Mouse (Mus musculus) 3T3-L1 (cell line): ENCODE results near the gene Gpr146.
A peak's percentile ranks its signal among the peaks of the same experiment; 100 is the strongest.

ENCODE experiments used
- DNase-seq: peaks from one replicate; pipeline ENCODE4 v3.0.0-alpha.2; 2015; ENCODE audit warnings: low read depth, low spot score

Gpr146 gene

GRCm38 (mm10) chr5:139429818-139430341, 52.4 kb downstream of the Gpr146 start:
- no peak for DNase-seq

- no peak for DNase-seq
Measured at GRCm38 (mm10) chr5:139432333-139432732, 54.8 kb downstream of the Gpr146 start.

GRCm38 (mm10) chr5:139432747-139433508, 55.4 kb downstream of the Gpr146 start:
- DNase-seq, result no peak

GRCm38 (mm10) chr5:139433842-139434568, 56.5 kb downstream of the Gpr146 start:
- no peak for DNase-seq

- DNase-seq, result no peak
Measured at GRCm38 (mm10) chr5:139434940-139435339, 57.4 kb downstream of the Gpr146 start.

GRCm38 (mm10) chr5:139437769-139438168, 60.3 kb downstream of the Gpr146 start:
- no peak for DNase-seq

- DNase-seq, result no peak
Measured at GRCm38 (mm10) chr5:139438440-139438839, 60.9 kb downstream of the Gpr146 start.

GRCm38 (mm10) chr5:139440451-139440850, 63.0 kb downstream of the Gpr146 start:
- DNase-seq, result no peak

- no peak for DNase-seq
Measured at GRCm38 (mm10) chr5:139440926-139441725, 63.6 kb downstream of the Gpr146 start.

- no peak for DNase-seq
Measured at GRCm38 (mm10) chr5:139441726-139442018, 64.2 kb downstream of the Gpr146 start.

- no peak for DNase-seq
Measured at GRCm38 (mm10) chr5:139442428-139442827, 64.9 kb downstream of the Gpr146 start.

- DNase-seq, result no peak
Measured at GRCm38 (mm10) chr5:139442962-139443361, 65.5 kb downstream of the Gpr146 start.

- peak; percentile 35 for DNase-seq
Measured at GRCm38 (mm10) chr5:139445258-139445657, 67.8 kb downstream of the Gpr146 start.
